Mouse (Mus musculus): Measurements from ENCODE around the gene Oas1d.
"Not testable (repeated sequence)": the region's sequence is repeated elsewhere in the genome, so short reads cannot be mapped to it uniquely, and the experiment has no call there.

DNA sequence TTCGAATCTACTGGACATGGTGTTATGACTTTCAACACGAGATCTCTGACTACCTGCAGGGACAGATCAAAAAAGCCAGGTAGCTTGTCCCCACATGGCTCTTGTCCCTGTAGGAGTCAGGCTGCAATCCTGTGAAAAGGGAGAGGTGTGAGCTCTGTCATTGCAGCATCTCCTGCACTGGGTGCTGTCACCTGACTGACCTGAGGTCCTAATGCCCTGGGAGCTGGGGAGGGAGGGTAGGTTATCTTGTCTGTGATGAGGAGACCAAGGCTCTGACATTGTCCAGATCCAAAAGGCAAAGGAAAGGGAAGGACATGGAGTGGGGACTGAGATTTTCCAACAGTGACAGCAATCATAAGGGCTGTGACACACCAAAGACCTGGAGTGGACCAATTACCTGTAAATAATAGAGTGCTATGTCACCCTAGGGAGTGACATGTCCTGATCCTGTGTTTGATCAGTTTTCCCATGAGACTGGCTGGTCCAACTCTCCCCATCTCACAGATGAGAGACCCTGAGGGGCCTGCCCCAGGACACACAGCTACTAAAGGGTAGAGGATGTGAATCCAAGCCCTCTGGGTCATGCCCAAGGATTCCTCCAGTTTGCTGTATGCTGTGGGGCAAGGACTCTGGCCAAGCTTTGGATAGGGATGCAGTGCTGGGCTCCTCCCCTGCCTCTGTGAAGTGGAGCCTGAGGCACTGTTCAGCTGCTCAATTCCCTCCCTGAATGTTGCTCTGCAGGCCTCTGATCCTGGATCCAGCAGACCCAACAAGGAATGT is 5.0 kb downstream of the Oas1d start:
- TF ChIP-seq CTCF (IDR thresholded peaks at IDR 0.05; ENCODE audit: low read depth, low read length); POLR2A (IDR thresholded peaks at IDR 0.05; ENCODE audit: extremely low read depth, insufficient read depth, low read length): not testable (repeated sequence)
